Mouse (Mus musculus): ENCODE measurements at regions not wholly inside any gene's neighbourhood (a gene's known extent, or its start where the extent isn't known, plus 50 kb on each side); places are given as distances from the start of the nearest gene placed in this dataset.
"Not testable (repeated sequence)": the region's sequence is repeated elsewhere in the genome, so short reads cannot be mapped to it uniquely, and the experiment has no call there.

DNA sequence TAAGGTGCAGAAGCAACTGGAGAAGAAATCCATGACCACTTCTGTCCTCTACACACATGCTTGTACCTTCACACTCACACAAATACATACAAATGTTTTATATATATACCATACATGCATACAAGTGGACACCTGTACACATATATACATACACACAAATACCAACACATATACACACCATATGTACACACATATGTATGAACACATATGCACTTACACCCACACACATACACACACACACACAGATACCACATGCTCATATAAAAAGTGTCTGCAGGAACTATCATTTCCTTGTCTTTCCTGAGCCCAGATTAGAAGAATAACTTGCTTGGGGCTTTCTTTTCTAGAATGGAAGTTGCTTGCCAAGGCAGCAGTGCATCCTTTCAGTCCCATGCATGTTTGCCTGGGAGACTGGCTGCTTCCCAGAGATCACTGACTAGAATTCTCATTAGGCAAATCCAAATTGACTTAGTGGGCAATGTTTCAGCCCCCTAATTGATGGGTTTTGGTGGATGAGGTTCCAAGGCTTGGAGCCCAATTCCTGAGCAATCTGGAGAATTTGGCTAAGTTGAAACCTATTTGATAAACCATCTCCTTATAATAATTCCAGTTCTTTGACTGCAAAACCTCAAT is 169.2 kb upstream of the Hddc2 start:
- no peak for DNase-seq (ENCODE audit: low spot score)

GRCm38 (mm10) chr10:31144489-31144872 is 168.7 kb upstream of the Hddc2 start:
- DNase-seq (ENCODE audit: low spot score): no peak

GRCm38 (mm10) chr10:31173169-31173686 is 140.0 kb upstream of the Hddc2 start:
- DNase-seq (ENCODE audit: low spot score): peak; percentile 22

GRCm38 (mm10) chr10:31189577-31189976 is 123.6 kb upstream of the Hddc2 start:
- DNase-seq (ENCODE audit: low spot score): no peak

- not testable (repeated sequence) for DNase-seq (ENCODE audit: low spot score)
Measured at GRCm38 (mm10) chr10:31212164-31212563, 101.0 kb upstream of the Hddc2 start.

- no peak for DNase-seq (ENCODE audit: low spot score)
Measured at GRCm38 (mm10) chr10:31212778-31213454, 100.3 kb upstream of the Hddc2 start.

GRCm38 (mm10) chr10:31221902-31222301 is 91.3 kb upstream of the Hddc2 start:
- DNase-seq (ENCODE audit: low spot score): no peak

- no peak for DNase-seq (ENCODE audit: low spot score)
Measured at GRCm38 (mm10) chr10:31229078-31229477, 84.1 kb upstream of the Hddc2 start.

DNA sequence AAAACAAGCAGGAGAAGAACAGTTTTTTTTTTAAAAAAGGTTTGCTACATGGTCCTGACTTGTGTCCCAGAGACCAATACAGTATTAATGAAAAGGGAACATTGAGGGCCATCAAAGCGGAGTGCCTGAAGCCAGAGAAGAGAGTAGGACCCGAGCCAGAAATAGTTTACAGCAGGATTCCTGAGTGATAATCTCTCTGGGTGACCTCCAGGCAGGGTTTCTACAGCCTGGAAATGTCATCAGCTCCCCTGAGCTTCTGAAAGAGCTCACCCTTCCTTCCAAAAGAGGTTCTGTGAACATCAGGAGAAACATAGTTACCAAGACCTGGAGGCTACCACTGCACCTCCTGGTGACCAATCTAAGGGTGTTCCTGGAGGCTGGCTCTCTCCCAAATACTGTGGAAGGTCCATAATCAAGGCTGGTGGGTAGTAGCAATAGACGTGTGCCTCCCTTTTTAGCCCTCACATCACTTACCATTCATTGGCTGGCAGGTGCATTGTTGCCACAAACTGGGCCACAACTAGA is 70.7 kb upstream of the Hddc2 start:
- DNase-seq (ENCODE audit: low spot score): no peak

DNA sequence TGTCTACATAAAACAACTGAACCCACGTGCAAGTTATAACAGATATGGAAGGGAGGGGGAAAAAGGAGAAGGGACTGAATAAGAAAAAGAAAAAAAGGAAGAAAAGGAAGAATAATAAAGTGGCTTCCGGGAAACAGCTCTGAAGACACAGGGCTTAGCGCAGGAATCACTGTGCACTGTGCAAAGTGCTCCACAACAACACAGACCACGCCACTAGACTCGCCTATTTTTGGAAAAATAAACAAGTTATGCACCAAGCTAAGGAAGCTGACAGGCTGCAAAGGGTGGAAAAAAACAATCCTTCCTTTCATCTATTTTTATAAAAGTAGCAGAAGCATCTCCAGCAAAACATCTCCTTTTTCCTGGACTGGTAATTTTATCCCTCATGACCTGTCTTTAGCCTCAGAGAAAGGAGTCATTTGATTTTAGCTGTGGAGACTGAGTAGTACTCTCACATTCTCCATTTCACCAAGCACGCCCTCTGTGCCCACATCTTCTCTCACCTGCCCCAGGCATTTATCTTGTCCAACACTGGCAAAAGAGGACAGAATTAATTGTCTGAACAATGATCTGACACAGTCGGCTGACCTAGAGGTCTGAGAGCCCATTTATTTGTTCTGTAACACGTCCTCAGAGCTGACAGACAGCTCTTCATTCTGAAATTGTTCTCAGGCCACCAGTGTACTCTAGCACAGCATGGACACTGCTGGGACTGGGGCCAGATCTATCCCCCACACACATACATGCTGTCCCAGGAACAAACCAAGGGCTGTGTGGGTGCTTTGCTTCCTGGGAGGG is 60.4 kb upstream of the Hddc2 start:
- DNase-seq (ENCODE audit: low spot score): no peak

DNA sequence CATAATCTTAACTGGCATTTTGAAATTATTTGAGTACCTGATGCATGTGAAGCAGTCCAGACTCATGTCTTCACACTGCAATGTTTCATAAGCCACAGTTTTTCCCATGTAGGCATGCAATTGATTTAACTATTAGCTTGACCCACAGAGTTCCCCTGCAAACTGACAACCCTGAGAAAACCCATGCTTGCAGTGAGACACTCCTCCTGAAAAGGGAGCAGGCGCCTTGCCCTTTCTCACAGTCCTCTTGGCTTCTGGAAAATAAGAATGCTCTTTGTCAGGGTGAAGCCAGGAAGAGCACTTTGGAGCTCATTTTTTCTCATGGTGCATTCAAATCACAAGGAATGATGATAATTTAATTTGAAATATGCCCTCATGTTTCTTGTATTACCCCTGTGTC is 56.2 kb upstream of the Hddc2 start:
- DNase-seq (ENCODE audit: low spot score): no peak

GRCm38 (mm10) chr10:31257611-31258010 is 55.6 kb upstream of the Hddc2 start:
- DNase-seq (ENCODE audit: low spot score): no peak

DNA sequence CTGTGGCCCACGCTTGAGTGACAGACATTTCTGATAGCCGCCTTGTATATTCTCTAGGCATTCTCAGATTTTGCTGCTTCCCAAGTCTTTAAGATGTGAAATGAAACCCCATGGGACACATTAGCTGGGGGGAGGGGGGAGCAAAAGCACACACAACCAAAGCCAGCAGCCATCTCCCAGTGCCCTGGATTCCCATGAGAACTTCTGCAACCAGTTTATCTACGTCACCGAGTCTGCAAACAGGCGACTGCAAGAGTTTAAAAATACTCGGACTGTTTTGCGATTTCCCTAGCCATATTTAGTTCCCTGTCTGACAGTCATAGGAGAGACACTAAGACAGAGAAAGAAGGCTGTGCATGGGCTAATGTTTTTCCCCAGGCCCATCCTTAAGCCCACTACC is 52.3 kb upstream of the Hddc2 start:
- DNase-seq (ENCODE audit: low spot score): no peak
